Mouse (Mus musculus): ENCODE measurements around the gene Shd. TPM values are rescaled to one million over a fixed set of nuclear protein-coding genes. Genes with fewer than 3 reads are reported as not detected.
A peak's percentile ranks its signal among the peaks of the same experiment; 100 is the strongest.

The Shd gene
- polyA plus RNA-seq, 1 experiment from 2014 or later: 182 TPM

- no peak for ATAC-seq
- Histone ChIP-seq H3K27me3 (replicated peaks; ENCODE audit: control insufficient read depth, insufficient read depth, low read length) (no peaks in the 10 kb centered on the region), H3K9me3 (ENCODE audit: control insufficient read depth, low read length) (no peaks in the 10 kb centered on the region), H3K36me3 (ENCODE audit: control insufficient read depth, insufficient read depth, low read length) (peaks cover 17% of the 10 kb centered on the region; the same call in 1 of the 2 replicates), H3K9ac (ENCODE audit: low read depth, low read length) (no peak overlapping the region), H3K4me2 (ENCODE audit: low read length) (no peak overlapping the region), H3K4me1 (ENCODE audit: control insufficient read depth, insufficient read depth, low read depth, low read length) (peaks cover 16% of the 10 kb centered on the region), H3K4me3 (ENCODE audit: low read length) (no peak overlapping the region), H3K27ac (ENCODE audit: low read depth, low read length) (no peak overlapping the region)
- 85% methylated on average over 9 of the region's 9 CpGs for WGBS
Measured at GRCm38 (mm10) chr17:55964996-55965395, 5.3 kb upstream of the Shd start.

- Histone ChIP-seq H3K4me3 (ENCODE audit: low read length) (no peak overlapping the region), H3K9ac (ENCODE audit: low read depth, low read length) (no peak overlapping the region), H3K27ac (ENCODE audit: low read depth, low read length) (no peak overlapping the region), H3K9me3 (ENCODE audit: control insufficient read depth, low read length) (no peaks in the 10 kb centered on the region), H3K27me3 (replicated peaks; ENCODE audit: control insufficient read depth, insufficient read depth, low read length) (no peaks in the 10 kb centered on the region), H3K4me2 (ENCODE audit: low read length) (no peak overlapping the region), H3K36me3 (ENCODE audit: control insufficient read depth, insufficient read depth, low read length) (peaks cover 14% of the 10 kb centered on the region; the same call in 1 of the 2 replicates), H3K4me1 (ENCODE audit: control insufficient read depth, insufficient read depth, low read depth, low read length) (peaks cover 26% of the 10 kb centered on the region)
- WGBS: 97% methylated on average over 4 of the region's 4 CpGs
- ATAC-seq: no peak
Measured at GRCm38 (mm10) chr17:55967186-55967585, 3.1 kb upstream of the Shd start.

DNA sequence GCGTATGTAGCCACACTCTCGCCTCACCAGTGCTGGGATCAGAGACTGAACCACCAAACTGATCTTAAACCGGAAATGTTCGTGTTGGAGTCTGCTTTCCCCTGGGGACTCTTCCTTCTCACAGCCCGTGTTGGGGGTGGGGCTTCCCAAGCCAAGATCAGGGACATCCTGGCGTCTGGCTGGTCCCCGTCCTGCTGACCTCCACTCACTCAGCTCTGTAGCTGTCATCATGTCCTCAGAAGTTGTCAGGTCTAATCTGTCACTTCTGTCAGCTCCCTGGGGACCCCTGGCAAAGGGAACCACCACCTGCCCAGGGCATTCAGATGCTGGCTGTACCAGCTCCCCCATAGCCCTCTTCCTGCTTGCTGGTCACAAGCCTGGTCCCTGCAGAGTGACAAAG, 2.1 kb upstream of the Shd start:
- ATAC-seq: 0 out of 2 replicates have a peak, but pooled peaks have one; percentile 4
- H3K4me2 ChIP-seq (ENCODE audit: low read length): no peak overlapping the region
- WGBS: 40% methylated on average over 7 of the region's 7 CpGs
- H3K36me3 ChIP-seq (ENCODE audit: control insufficient read depth, insufficient read depth, low read length): peaks cover 10% of the 10 kb centered on the region; the same call in 1 of the 2 replicates
- H3K9me3 ChIP-seq (ENCODE audit: control insufficient read depth, low read length): no peaks in the 10 kb centered on the region
- no peak overlapping the region for H3K4me3 ChIP-seq (ENCODE audit: low read length)
- 0 out of 2 replicates have a peak overlapping the region, but pooled peaks have one; percentile 6 for H3K9ac ChIP-seq (ENCODE audit: low read depth, low read length)
- no peak overlapping the region for H3K27ac ChIP-seq (ENCODE audit: low read depth, low read length)
- H3K4me1 ChIP-seq (ENCODE audit: control insufficient read depth, insufficient read depth, low read depth, low read length): peaks cover 26% of the 10 kb centered on the region
- H3K27me3 ChIP-seq (replicated peaks; ENCODE audit: control insufficient read depth, insufficient read depth, low read length): no peaks in the 10 kb centered on the region

DNA sequence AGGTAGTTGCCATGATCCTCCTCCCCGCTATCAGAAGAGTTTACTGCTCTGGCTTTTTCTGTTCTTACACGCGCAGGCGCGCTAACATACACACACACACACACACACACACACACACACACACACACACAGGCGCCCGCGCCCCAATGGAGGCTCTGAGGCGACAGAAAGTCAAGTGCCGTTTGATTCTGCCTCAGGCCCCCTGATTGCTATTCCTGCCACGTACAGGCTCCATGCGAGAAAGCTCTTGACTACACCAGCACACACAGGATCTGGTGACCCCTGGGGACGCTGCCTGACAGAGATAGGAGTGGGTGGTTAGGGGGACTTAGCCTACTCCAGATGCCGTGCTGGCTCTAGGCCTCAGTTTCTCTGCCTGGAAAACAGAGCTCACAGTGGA, 707 bp upstream of the Shd start:
- Histone ChIP-seq H3K27me3 (replicated peaks; ENCODE audit: control insufficient read depth, insufficient read depth, low read length) (no peaks in the 10 kb centered on the region), H3K4me1 (ENCODE audit: control insufficient read depth, insufficient read depth, low read depth, low read length) (peaks cover 26% of the 10 kb centered on the region)
- 17% methylated on average over 14 of the region's 14 CpGs for WGBS

DNA sequence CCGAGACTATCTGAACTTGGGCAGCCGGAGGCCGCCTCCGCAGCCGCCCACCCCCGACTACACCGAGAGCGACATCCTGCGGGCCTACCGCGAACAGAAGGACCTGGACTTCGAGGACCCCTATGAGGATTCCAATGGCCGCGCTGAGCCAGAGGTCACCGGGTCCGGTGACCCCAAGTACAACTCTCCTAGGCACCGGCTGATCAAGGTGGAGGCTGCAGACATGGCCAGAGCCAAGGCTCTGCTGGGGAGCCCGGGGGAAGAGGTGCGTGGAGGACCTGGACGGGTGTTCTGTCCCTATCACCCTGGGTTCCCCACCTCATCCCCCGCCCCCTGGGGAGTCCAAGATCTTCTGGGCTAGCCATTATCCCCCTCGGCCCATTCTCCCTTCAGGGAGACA, 1.2 kb downstream of the Shd start:
- Histone ChIP-seq H3K4me3 (ENCODE audit: low read length) (peak overlapping the region; percentile 69), H3K4me2 (ENCODE audit: low read length) (peak overlapping the region; percentile 86), H3K9ac (ENCODE audit: low read depth, low read length) (peak overlapping the region; percentile 91), H3K27ac (ENCODE audit: low read depth, low read length) (no peak overlapping the region), H3K27me3 (replicated peaks; ENCODE audit: control insufficient read depth, insufficient read depth, low read length) (no peaks in the 10 kb centered on the region), H3K4me1 (ENCODE audit: control insufficient read depth, insufficient read depth, low read depth, low read length) (peaks cover 29% of the 10 kb centered on the region), H3K9me3 (ENCODE audit: control insufficient read depth, low read length) (no peaks in the 10 kb centered on the region), H3K36me3 (ENCODE audit: control insufficient read depth, insufficient read depth, low read length) (peaks cover 9% of the 10 kb centered on the region; the same call in 1 of the 2 replicates)
- WGBS: 20% methylated on average over 22 of the region's 22 CpGs
- ATAC-seq: no peak

More for the DNA sequence above, 707 bp upstream of the Shd start:
- H3K4me2 ChIP-seq (ENCODE audit: low read length): peak overlapping the region; percentile 86
- H3K4me3 ChIP-seq (ENCODE audit: low read length): peak overlapping the region; percentile 69
- no peaks in the 10 kb centered on the region for H3K9me3 ChIP-seq (ENCODE audit: control insufficient read depth, low read length)
- H3K36me3 ChIP-seq (ENCODE audit: control insufficient read depth, insufficient read depth, low read length): peaks cover 11% of the 10 kb centered on the region; the same call in 1 of the 2 replicates
- H3K27ac ChIP-seq (ENCODE audit: low read depth, low read length): peak overlapping the region; percentile 86
- ATAC-seq: peak; percentile 37
- H3K9ac ChIP-seq (ENCODE audit: low read depth, low read length): peak overlapping the region; percentile 91

GRCm38 (mm10) chr17:55976255-55976862, 6.1 kb downstream of the Shd start:
- no peak overlapping the region for H3K4me2 ChIP-seq (ENCODE audit: low read length)
- no peaks in the 10 kb centered on the region for H3K9me3 ChIP-seq (ENCODE audit: control insufficient read depth, low read length)
- no peaks in the 10 kb centered on the region for H3K27me3 ChIP-seq (replicated peaks; ENCODE audit: control insufficient read depth, insufficient read depth, low read length)
- H3K27ac ChIP-seq (ENCODE audit: low read depth, low read length): 0 out of 2 replicates have a peak overlapping the region, but pooled peaks have one; percentile 32
- H3K9ac ChIP-seq (ENCODE audit: low read depth, low read length): peak overlapping the region; percentile 46
- H3K36me3 ChIP-seq (ENCODE audit: control insufficient read depth, insufficient read depth, low read length): peaks cover 3% of the 10 kb centered on the region; the same call in 1 of the 2 replicates
- ATAC-seq: peak; percentile 66
- WGBS: 16% methylated on average over 13 of the region's 13 CpGs
- peaks cover 12% of the 10 kb centered on the region for H3K4me1 ChIP-seq (ENCODE audit: control insufficient read depth, insufficient read depth, low read depth, low read length)
- H3K4me3 ChIP-seq (ENCODE audit: low read length): no peak overlapping the region

DNA sequence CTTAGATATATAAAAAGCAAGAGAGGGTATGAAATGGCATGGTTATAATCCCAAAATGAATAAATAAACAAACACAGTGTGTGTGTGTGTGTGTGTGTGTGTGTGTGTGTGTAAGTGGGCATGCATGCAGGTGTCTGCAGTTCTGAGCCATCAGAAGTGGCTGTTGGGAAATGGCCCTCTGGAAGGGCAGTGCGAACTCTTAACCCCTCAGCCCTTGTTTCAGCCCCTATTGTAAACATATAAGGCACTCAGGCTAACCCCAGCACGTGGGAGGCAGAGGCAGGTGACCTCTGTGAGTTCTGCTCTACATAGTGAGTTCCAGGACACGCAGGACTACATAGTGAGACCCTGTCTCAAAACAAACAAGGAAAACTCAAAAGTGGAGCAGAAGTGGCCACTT, 7.0 kb downstream of the Shd start:
- Histone ChIP-seq H3K36me3 (ENCODE audit: control insufficient read depth, insufficient read depth, low read length) (peaks cover 3% of the 10 kb centered on the region; the same call in 1 of the 2 replicates), H3K27ac (ENCODE audit: low read depth, low read length) (no peak overlapping the region), H3K9me3 (ENCODE audit: control insufficient read depth, low read length) (no peaks in the 10 kb centered on the region), H3K4me3 (ENCODE audit: low read length) (no peak overlapping the region), H3K4me2 (ENCODE audit: low read length) (no peak overlapping the region), H3K27me3 (replicated peaks; ENCODE audit: control insufficient read depth, insufficient read depth, low read length) (no peaks in the 10 kb centered on the region), H3K9ac (ENCODE audit: low read depth, low read length) (no peak overlapping the region), H3K4me1 (ENCODE audit: control insufficient read depth, insufficient read depth, low read depth, low read length) (peaks cover 7% of the 10 kb centered on the region)
- no peak for ATAC-seq
- WGBS: 50% methylated on average over 3 of the region's 3 CpGs

DNA sequence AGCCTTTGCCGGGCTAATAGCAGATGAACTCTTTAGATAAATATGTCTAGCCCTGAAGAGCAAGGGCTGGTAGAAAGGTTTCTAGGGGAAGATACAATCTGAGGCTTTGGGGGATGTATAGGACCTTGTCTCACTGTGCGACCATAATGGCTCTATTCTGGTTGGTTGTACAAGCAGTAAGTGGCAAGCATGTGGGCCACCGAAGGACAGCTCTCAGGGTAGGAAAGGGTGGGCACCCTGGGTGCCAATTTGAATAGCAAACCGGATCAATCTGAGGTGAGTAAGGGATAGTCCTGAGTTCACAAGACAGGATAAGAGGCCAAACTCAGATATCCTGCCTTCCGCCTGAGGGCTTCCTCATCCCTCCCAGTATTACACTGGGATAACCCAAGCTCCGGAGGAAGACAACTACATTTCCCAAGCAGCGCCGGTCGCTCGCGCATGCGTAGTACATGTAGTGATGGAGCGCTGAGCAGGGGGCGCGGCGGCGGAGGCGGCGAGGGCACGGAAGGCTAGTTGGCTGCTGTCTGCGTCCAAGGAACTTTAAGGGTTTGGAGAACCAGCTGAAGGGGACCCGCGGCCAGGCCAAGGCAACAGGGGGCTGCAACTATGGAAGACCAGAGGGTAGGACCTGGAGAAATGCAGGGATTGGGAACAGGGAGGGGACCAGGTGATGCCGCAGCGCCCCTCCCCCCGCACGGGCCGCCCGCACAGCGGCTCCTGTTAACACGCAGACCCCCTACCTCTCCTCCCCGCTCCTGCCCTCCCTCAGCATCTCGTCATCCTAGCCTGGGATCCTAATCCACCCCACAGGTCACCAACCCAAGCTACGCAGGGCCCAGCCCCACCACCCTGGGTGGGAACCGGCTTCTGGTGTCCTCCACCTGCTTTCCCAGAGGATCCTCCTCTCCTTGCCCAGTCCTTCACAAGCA, 16.0 kb downstream of the Shd start, which contains the start of gene Fsd1:
TSS of gene Fsd1 (plus strand) at position 480 of the 932 bp plus-strand sequence.
- peak within 1 kb of the TSS; percentile 57 for H3K4me3 ChIP-seq (ENCODE audit: low read length)
- H3K9ac ChIP-seq (ENCODE audit: low read depth, low read length): peak within 1 kb of the TSS; percentile 89
- WGBS: 7% methylated on average over 35 of the region's 35 CpGs
- no peaks in the 10 kb centered on the region for H3K9me3 ChIP-seq (ENCODE audit: control insufficient read depth, low read length)
- peak; percentile 88 for ATAC-seq
- H3K4me2 ChIP-seq (ENCODE audit: low read length): peak within 1 kb of the TSS; percentile 65
- no peaks in the 10 kb centered on the region for H3K27me3 ChIP-seq (replicated peaks; ENCODE audit: control insufficient read depth, insufficient read depth, low read length)
- peaks cover 6% of the 10 kb centered on the region; the same call in 1 of the 2 replicates for H3K36me3 ChIP-seq (ENCODE audit: control insufficient read depth, insufficient read depth, low read length)
- peak within 1 kb of the TSS; percentile 78 for H3K27ac ChIP-seq (ENCODE audit: low read depth, low read length)
- H3K4me1 ChIP-seq (ENCODE audit: control insufficient read depth, insufficient read depth, low read depth, low read length): peaks cover 11% of the 10 kb centered on the region

Measured in hindbrain, embryonic 16.5 days (tissue).